Comparison of ENCODE assay signal across 8 mouse cellular contexts in genomic region chr9:43730284-43731027, GRCm38 (mm10). TPM values are rescaled to one million over a fixed set of nuclear protein-coding genes. Genes with fewer than 3 reads are reported as not detected.
DNase-seq lines count a peak whose midpoint lies in the region; ATAC-seq and TF ChIP-seq lines count a peak whose summit lies in the region.

No protein-coding gene starts in this region.

- peak; percentile 68 to 85 for DNase-seq in adrenal gland, adult (ENCODE audit: inconsistent age in 2 of 2, low spot score in 1 of 2)
- no peak for DNase-seq in adrenal gland, postnatal 4 days (ENCODE audit: low spot score in 2 of 2)
- peak; percentile 46 for DNase-seq in CH12.LX (ENCODE audit: extremely low read depth)
- DNase-seq in cerebellum, postnatal 36 days: peak; percentile 48 to 61
- DNase-seq in heart, adult 8-10 months (ENCODE audit: low spot score): peak; percentile 50
- DNase-seq in lung, postnatal 4 days: peak; percentile 79
- peak; percentile 46 for DNase-seq in thymus, postnatal 14 days

- no peak for TF ChIP-seq POLR2A in CH12.LX (IDR thresholded peaks at IDR 0.05; ENCODE audit: low read depth, low read length)

- H3K27me3 ChIP-seq in CH12.LX (replicated peaks): peaks cover 79% of the 10 kb centered on the region
- H3K27me3 ChIP-seq in kidney, embryonic 15.5 days: peaks cover 64% of the 10 kb centered on the region

- in situ Hi-C loops in CH12.LX (cut with MboI; ENCODE audit: low pct_ligation_motif_present, low pct_unique_long_range_greater_than_20kb, low sequenced_read_pairs): loop anchor here (25.0 kb wide), 1 partner anchor 393 kb away; no protein-coding TSS in a partner anchor

- no peak overlapping the region for H3K27ac ChIP-seq in CH12.LX (ENCODE audit: insufficient read depth, low read depth)
- H3K27ac ChIP-seq in kidney, embryonic 15.5 days: no peak overlapping the region

- H3K79me2 ChIP-seq in CH12.LX (replicated peaks; ENCODE audit: control insufficient read depth, extremely low read depth, insufficient read depth, poor library complexity, severe bottlenecking): no peaks in the 10 kb centered on the region

- WGBS in kidney, embryonic 15.5 days: 20% methylated on average over 22 of the region's 22 CpGs

- H3K9ac ChIP-seq in CH12.LX (ENCODE audit: insufficient read depth, low read depth): no peak overlapping the region
- no peak overlapping the region for H3K9ac ChIP-seq in kidney, embryonic 15.5 days

- peak; percentile 49; the same call in 1 of the 2 replicates for ATAC-seq in kidney, embryonic 15.5 days (replicated peaks; ENCODE audit: low FRiP score)

- peak; percentile 19 to 73; a peak in 2 of 4 replicates for TF ChIP-seq CTCF in CH12.LX (conservative IDR thresholded peaks at IDR 0.05 in 1 of 2, IDR thresholded peaks at IDR 0.05 in 1 of 2; ENCODE audit: low read depth in 2 of 2, low read length in 2 of 2)

- H3K4me3 ChIP-seq in CH12.LX (replicated peaks in 1 of 3; ENCODE audit: low read depth in 2 of 3, low read length in 2 of 3, poor library complexity in 1 of 3): no peak overlapping the region
- H3K4me3 ChIP-seq in kidney, embryonic 15.5 days (replicated peaks): no peak overlapping the region

- dilution Hi-C loops in CH12.LX (cut with MboI; ENCODE audit: extremely low pct_ligation_motif_present, extremely low pct_unique_long_range_greater_than_20kb, low sequenced_read_pairs): no loop called here

- no peak for TF ChIP-seq EP300 in CH12.LX (IDR thresholded peaks at IDR 0.05; ENCODE audit: low read length)

- H3K4me2 ChIP-seq in CH12.LX (ENCODE audit: insufficient read depth, low read depth, poor library complexity, severe bottlenecking): no peak overlapping the region
- H3K4me2 ChIP-seq in kidney, embryonic 15.5 days: no peak overlapping the region

- TF ChIP-seq RAD21 in CH12.LX (IDR thresholded peaks at IDR 0.05; ENCODE audit: low read depth, low read length): peak; percentile 49

- H3K4me1 ChIP-seq in CH12.LX (ENCODE audit: control insufficient read depth in 1 of 2, insufficient read depth in 2 of 2): peaks cover 0 to 18% of the 10 kb centered on the region in 2 experiments; a peak in 2 of 4 replicates
- peaks cover 46% of the 10 kb centered on the region for H3K4me1 ChIP-seq in kidney, embryonic 15.5 days

- H3K9me3 ChIP-seq in CH12.LX (replicated peaks; ENCODE audit: low read length): no peaks in the 10 kb centered on the region
- H3K9me3 ChIP-seq in kidney, embryonic 15.5 days (replicated peaks): no peaks in the 10 kb centered on the region

- H3K36me3 ChIP-seq in CH12.LX (replicated peaks in 1 of 2; ENCODE audit: control insufficient read depth in 1 of 2, insufficient read depth in 1 of 2, low read length in 1 of 2): no peaks in the 10 kb centered on the region
- no peaks in the 10 kb centered on the region for H3K36me3 ChIP-seq in kidney, embryonic 15.5 days

TF ChIP-seq in CH12.LX, 34 proteins besides CTCF, POLR2A, EP300 and RAD21:
- TF ChIP-seq NELFE (IDR thresholded peaks at IDR 0.05; ENCODE audit: low read depth, low read length) (no peak), PAX5 (IDR thresholded peaks at IDR 0.05; ENCODE audit: low read length) (no peak), SMC3 (IDR thresholded peaks at IDR 0.05; ENCODE audit: low read depth, low read length) (peak; percentile 78)

RNA-seq across cellular contexts. Expression of gene Nectin1, which starts 13.3 kb away (rescaled TPM):
- total RNA-seq in adrenal gland, postnatal 4 days (2021): 10 to 100 TPM; 22.0 to 22.5 TPM
- total RNA-seq in CH12.LX (2012; rRNA removed) (1.6 and 1.9 TPM in 2 replicates), CH12.LX (2014; rRNA removed) (0.09 and 0.26 TPM in 2 replicates)
- polyA plus RNA-seq in CH12.LX (2012; ENCODE audit: insufficient read length, low read depth): 1.4 and 1.8 TPM in 2 replicates
- 1 to 10 TPM; 1.6 to 3.5 (median 2.2) TPM for total RNA-seq in heart, adult 8-10 months (2022)
- 4.1 and 4.9 TPM in 2 replicates for polyA plus RNA-seq in kidney, embryonic 15.5 days (2015; fragmentation: Nextera tagmentation; extraction: Ambion mirVana)

Comparison
In these comparisons a context has a peak if more than half of its experiments do, and no peak if none do; other contexts are left out.
1. DNase-seq: peak in adrenal gland, adult (2 of 2), CH12.LX (single experiment), cerebellum, postnatal 36 days (2 of 2), heart, adult 8-10 months (single experiment), lung, postnatal 4 days (2 of 2) and thymus, postnatal 14 days (single experiment); none in adrenal gland, postnatal 4 days (0 of 2).
2. RNA of gene Nectin1, which starts 13.3 kb away (total RNA-seq): 22.0 to 22.5 TPM in adrenal gland, postnatal 4 days; 1.6 to 3.5 TPM in heart, adult 8-10 months and 0.09 to 1.9 TPM in CH12.LX; every median in the first group is over 4 times any median in the second.